Mouse (Mus musculus) CH12.LX (cell line): ENCODE measurements around the gene Acox3.

ENCODE experiments used
- CHD2 ChIP-seq: IDR thresholded peaks from 2 replicates; pipeline ENCODE4 v1.6.1; 2011; ENCODE audit warnings: low read length, improper control_type of control experiment
- CTCF ChIP-seq, 2 experiments: IDR thresholded peaks in 1 of 2; conservative IDR thresholded peaks in 1 of 2; 2 replicates each; pipeline ENCODE4 v1.5.1; 2011 to 2012; ENCODE audit warnings: low read depth in 2 of 2, low read length in 2 of 2, improper control_type of control experiment in 1 of 2, inconsistent platforms in 1 of 2, mild to moderate bottlenecking in 1 of 2, moderate library complexity in 1 of 2
- ETS1 ChIP-seq: conservative IDR thresholded peaks from 2 replicates; pipeline ENCODE4 v1.6.1; 2012; ENCODE audit warnings: low read depth, mild to moderate bottlenecking, inconsistent platforms, low read length, improper control_type of control experiment, moderate library complexity
- GABPA ChIP-seq: IDR thresholded peaks from 2 replicates; pipeline ENCODE4 v1.6.1; 2012; ENCODE audit warnings: low read depth, low read length, improper control_type of control experiment, inconsistent platforms; ENCODE audit not compliant: insufficient replicate concordance
- HCFC1 ChIP-seq: IDR thresholded peaks from 2 replicates; pipeline ENCODE4 v1.6.1; 2012; ENCODE audit warnings: low read depth, mild to moderate bottlenecking, inconsistent platforms, low read length, improper control_type of control experiment
- MAX ChIP-seq: IDR thresholded peaks from 2 replicates; pipeline ENCODE4 v1.6.1; 2011; ENCODE audit warnings: low read length, improper control_type of control experiment
- NRF1 ChIP-seq: IDR thresholded peaks from 2 replicates; pipeline ENCODE4 v1.6.1; 2014; ENCODE audit warnings: low read depth, mild to moderate bottlenecking, inconsistent platforms, low read length, improper control_type of control experiment, moderate library complexity
- PAX5 ChIP-seq: IDR thresholded peaks from 2 replicates; pipeline ENCODE4 v1.6.1; 2012; ENCODE audit warnings: low read length, inconsistent platforms, mixed read lengths
- POLR2A ChIP-seq: IDR thresholded peaks from 2 replicates; pipeline ENCODE4 v1.6.1; 2011; ENCODE audit warnings: low read depth, mild to moderate bottlenecking, improper control_type of control experiment, low read length
- RAD21 ChIP-seq: IDR thresholded peaks from 2 replicates; pipeline ENCODE4 v1.6.1; 2011; ENCODE audit warnings: low read depth, mild to moderate bottlenecking, low read length, improper control_type of control experiment, moderate library complexity
- TCF12 ChIP-seq: IDR thresholded peaks from 2 replicates; pipeline ENCODE4 v1.6.1; 2014; ENCODE audit warnings: low read depth, mild to moderate bottlenecking, inconsistent platforms, low read length, improper control_type of control experiment
- USF1 ChIP-seq: IDR thresholded peaks from 2 replicates; pipeline ENCODE4 v1.6.1; 2014; ENCODE audit warnings: low read depth, mild to moderate bottlenecking, inconsistent platforms, low read length, improper control_type of control experiment
- ZC3H11A ChIP-seq: IDR thresholded peaks from 2 replicates; pipeline ENCODE4 v1.6.1; 2012; ENCODE audit warnings: low read depth, mild to moderate bottlenecking, inconsistent platforms, low read length, improper control_type of control experiment
- ZMIZ1 ChIP-seq: IDR thresholded peaks from 2 replicates; pipeline ENCODE4 v1.6.1; 2012; ENCODE audit warnings: low read depth, mild to moderate bottlenecking, inconsistent platforms, low read length, improper control_type of control experiment

GRCm38 (mm10) chr5:35556393-35556792, 26.4 kb upstream of the Acox3 start:
- no peak for TF ChIP-seq CHD2
- TF ChIP-seq NRF1, result no peak
- TF ChIP-seq RAD21, result no peak
- TF ChIP-seq TCF12, result no peak
- TF ChIP-seq POLR2A, result no peak
- TF ChIP-seq CTCF (conservative IDR thresholded peaks at IDR 0.05 in 1 of 2, IDR thresholded peaks at IDR 0.05 in 1 of 2; ENCODE audit: low read depth in 2 of 2, low read length in 2 of 2), result no peak
- no peak for TF ChIP-seq MAX
- TF ChIP-seq ZC3H11A, result no peak
- TF ChIP-seq GABPA, result no peak
- no peak for TF ChIP-seq PAX5
- TF ChIP-seq HCFC1, result no peak
- TF ChIP-seq USF1, result no peak
- TF ChIP-seq ETS1, result no peak
- no peak for TF ChIP-seq ZMIZ1
